Mouse (Mus musculus) subcutaneous adipose tissue, adult 2 months (tissue): ENCODE data around the gene Sec16a. TPM values are rescaled to one million over a fixed set of nuclear protein-coding genes. Genes with fewer than 3 reads are reported as not detected.

Experiments used
- polyA plus RNA-seq: library from polyadenylated mRNA; depleted of rRNA; stranded (reverse); fragments of >200 nt; gene quantifications from 2 replicates; pipeline ENCODE4 v1.2.3, GENCODE M21; 2012; ENCODE audit warnings: low replicate concordance; rRNA removed

Gene Sec16a
- 64.2 and 91.7 TPM in 2 replicates for polyA plus RNA-seq

DNA sequence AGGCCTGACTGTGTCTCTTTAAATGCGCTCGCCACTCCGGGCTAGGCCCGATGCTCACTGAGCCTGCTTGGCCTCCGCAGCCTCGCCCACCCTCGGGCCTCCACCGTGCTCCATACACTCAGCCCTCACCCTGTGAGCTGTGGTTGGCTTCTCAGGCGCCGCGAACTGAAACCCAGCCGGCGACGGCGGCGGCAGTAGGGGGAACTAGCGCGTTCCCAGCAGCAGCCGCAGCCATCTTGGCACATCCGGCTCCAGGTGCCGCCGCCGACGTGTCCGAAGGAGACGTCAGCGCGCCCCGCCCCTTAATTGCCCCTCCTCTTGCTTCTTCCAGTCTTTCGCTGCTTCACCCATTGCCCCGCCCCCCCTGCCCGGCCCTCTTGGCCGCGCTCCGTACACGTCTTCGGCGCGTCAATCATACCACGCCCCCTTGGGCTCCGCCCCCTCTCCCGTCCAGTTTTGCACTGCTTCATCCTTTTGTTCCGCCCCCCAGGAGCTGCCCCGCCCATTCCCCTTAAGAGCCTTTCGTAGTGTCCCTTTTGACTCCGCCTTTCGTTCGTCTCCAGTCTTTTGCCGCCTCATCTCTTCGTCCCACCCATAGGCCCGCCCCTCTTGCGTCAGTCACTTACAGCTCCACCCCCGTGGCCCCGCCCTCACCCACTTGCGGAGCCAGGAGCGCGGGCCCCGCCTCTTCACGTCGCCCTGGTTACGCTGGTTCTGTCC, at the start of gene Sec16a:
Gene Sec16a (minus strand): TSS at position 271 of the 720 bp plus-strand sequence.

DNA sequence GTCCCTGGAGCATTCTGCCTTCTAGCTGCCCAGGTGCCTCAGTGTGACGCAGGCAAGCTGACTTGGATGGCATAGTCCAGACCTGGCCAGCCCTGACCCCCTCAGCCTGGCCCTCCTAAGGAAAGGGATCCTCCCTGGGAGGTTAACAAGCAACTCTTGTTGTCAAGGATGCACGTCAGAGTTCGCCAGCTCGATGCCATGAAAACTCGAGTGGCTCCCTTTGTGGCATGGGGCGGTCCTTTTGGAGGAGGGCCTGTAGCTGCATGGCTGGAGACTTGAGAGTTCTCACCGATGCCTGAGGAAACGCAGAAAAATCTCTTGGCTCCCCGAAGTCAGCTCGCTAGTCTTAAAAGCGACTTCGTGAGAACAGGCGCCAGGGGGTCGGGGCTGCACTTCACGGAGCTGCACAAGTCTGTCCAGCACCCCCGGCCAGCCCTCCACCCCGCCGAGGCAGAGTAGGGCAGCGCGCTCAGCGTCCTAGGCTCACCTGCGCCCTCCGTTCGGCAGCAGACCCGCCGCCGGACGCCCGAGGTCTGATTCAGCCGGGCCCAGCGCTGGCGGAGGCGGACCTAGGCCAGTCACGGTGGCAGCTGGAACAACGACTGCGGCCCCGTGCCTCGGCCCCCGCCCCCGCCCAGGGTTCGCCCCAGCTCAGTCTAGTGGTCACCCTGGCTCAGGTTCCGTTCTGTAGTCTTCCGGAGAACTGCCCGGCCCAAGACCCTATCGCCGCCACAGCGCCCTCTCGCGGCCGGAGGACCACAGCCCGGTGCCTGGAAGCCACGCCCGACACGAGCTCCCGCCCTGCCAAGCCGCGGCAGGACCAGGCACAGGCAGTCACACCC, 36.3 kb downstream of the Sec16a start, which contains the start of gene Inpp5e:
Gene Inpp5e (minus strand): TSS at position 689 of the 842 bp plus-strand sequence.

DNA sequence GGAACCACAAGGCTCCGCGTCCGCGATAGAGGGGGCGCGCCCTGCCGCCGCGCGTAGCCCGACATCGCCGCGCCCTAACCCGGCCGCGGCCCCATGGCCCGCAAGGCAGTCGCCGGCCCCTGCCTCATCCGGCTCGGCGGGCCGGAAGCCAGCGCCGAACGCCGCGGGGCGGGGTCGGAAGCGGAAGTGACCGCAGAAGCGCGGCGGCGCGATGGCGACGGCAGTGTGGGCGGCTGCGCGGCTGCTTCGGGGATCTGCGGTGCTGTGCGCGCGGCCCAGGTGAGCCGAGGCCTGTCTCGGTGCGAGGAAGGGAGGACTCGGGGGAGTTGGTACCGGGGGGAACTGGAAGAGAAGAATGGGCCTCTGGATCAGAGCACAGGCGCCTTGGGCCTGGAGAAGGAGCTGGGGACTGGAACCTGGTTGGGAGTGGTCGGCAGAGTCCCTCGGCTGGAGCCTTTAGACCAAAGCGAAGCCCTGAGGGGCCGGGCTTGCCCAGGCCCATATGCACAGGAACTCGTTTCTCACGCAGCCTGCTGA, 55.8 kb downstream of the Sec16a start, which contains the start of the genes Entr1 and Pmpca:
Gene Entr1 (minus strand): TSS at position 163 of the 537 bp plus-strand sequence.
Gene Pmpca (plus strand): TSS at position 186 of the 537 bp plus-strand sequence.

DNA sequence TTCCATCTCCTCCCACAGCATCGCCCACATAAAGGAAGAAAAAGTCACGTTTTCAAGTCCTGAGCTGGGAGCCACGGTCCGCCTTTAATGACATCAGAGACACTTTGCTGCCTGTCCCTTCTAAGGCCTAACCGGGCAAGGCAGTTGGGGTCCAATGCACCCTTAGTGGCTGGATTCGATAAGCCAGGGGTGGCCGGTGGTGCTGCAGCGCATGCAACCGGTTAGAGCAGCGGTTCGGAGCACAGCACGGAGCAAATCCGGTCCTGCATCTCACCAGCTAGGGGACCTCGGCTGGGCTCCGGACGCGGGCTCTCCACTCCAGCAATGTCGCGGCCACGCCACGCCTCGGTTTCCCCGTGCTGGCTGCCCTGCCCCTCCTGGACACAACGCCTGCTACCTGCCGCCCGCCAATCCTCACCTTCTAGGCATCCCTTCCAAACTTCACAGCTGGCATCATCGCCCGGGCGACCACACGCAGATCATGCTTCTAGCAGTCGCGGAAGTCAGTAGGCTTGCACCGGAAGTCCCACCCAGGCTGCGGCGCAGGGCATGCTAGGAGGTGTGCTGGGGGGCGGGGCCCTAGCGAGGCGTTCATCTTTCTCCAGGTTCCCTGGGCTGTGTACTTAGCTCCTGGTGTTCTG, 64.8 kb downstream of the Sec16a start, which contains the start of gene Snapc4:
Gene Snapc4 (minus strand): TSS at position 523 of the 641 bp plus-strand sequence.

GRCm38 (mm10) chr2:26360772-26361171, 84.2 kb downstream of the Sec16a start, which contains the start of gene Card9:
Gene Card9, minus strand, starts transcription at chr2:26360918.

Other genes with a start within 250 kb of the Sec16a start
- not detected in 2 replicates for gene Lhx3, start 236.9 kb downstream of the Sec16a start, polyA plus RNA-seq
- gene Qsox2, start 207.7 kb downstream of the Sec16a start, polyA plus RNA-seq, result 14.7 and 18.8 TPM in 2 replicates
- 0.11 and 8.5 TPM in 2 replicates for gene Ccdc187, start 150.7 kb downstream of the Sec16a start, polyA plus RNA-seq
- 16.2 and 35.7 TPM in 2 replicates for gene Gpsm1, start 129.7 kb downstream of the Sec16a start, polyA plus RNA-seq
- gene Dnlz, start 93.1 kb downstream of the Sec16a start, polyA plus RNA-seq, result 29.0 and 35.4 TPM in 2 replicates
- 5.6 and 7.3 TPM in 2 replicates for gene Card9, start 84.3 kb downstream of the Sec16a start, polyA plus RNA-seq
- 27.9 and 57.8 TPM in 2 replicates for gene Snapc4, start 64.6 kb downstream of the Sec16a start, polyA plus RNA-seq
- 101 and 135 TPM in 2 replicates for gene Entr1, start 55.9 kb downstream of the Sec16a start, polyA plus RNA-seq
- 53.8 and 54.1 TPM in 2 replicates for gene Pmpca, start 55.9 kb downstream of the Sec16a start, polyA plus RNA-seq
- 24.4 and 34.8 TPM in 2 replicates for gene Inpp5e, start 36.0 kb downstream of the Sec16a start, polyA plus RNA-seq
- gene Notch1, start 71.4 kb upstream of the Sec16a start, polyA plus RNA-seq, result 46.1 and 48.7 TPM in 2 replicates
- 452 and 898 TPM in 2 replicates for gene Egfl7, start 134.8 kb upstream of the Sec16a start, polyA plus RNA-seq
- not detected in 2 replicates for gene Gm20532, start 141.4 kb upstream of the Sec16a start, polyA plus RNA-seq
- 1,001 and 1,831 TPM in 2 replicates for gene Agpat2, start 159.2 kb upstream of the Sec16a start, polyA plus RNA-seq
- 39.7 and 59.8 TPM in 2 replicates for gene Fam69b, start 183.2 kb upstream of the Sec16a start, polyA plus RNA-seq
- gene Lcn4, start 226.1 kb upstream of the Sec16a start, polyA plus RNA-seq, result not detected in 2 replicates